Mouse (Mus musculus): ENCODE results near the gene Simc1.
"Not testable (repeated sequence)": the region's sequence is repeated elsewhere in the genome, so short reads cannot be mapped to it uniquely, and the experiment has no call there.

The Simc1 gene

DNA sequence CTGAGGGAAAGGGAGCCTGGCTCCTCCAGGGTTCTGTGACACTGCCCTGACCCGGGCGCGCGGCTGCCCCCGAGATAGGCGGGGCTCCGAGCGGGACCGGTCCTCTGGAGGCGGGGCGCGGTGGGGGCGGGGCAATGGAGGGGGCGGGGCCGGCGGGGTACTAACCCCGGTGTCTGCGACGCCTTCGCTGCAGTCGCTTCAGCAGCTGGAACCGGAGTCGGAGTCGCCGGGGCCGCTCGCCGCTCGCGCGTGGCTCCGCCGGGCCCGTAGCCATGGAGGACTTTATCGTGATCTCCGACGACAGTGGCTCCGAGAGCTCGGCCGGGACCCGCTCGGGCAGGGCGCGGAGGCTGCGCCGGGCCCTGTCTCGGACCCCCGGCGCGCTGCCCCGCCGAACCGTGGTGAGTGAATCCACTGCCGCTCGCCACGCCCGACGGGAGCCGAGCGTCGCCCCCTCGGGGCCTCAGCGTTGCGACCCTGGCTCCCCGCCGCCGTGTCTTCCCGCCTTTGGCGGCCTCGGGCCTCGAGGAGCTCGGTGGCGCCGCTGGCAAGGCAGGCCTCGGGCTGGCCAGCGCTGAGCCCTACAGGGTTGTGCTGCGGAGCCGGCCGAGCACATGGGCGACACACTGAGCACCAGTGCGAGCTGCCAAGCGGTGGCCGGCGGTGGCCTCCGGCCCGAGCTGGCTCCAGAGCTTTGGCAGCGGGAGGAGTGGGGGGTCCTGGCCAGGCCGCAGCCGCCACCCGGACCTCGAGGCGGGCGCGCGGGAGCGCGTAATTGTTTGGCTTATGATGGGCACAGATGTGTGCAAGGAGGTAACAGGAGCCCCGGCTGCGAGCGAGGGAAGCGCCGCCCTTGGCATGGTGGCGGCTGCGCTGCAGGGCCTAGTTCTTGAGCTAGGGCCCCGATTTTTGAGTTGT lies at the start of gene Simc1:
Gene Simc1, plus strand, starts transcription at position 176 of the 918 bp plus-strand sequence.
- ATAC-seq (ENCODE audit: insufficient number of reproducible peaks, low FRiP score, low TSS enrichment) = peak; percentile 85

GRCm38 (mm10) chr13:54457062-54457461 lies 46.5 kb upstream of the Simc1 start:
- ATAC-seq (ENCODE audit: insufficient number of reproducible peaks, low FRiP score, low TSS enrichment) = no peak

- no peak for ATAC-seq (ENCODE audit: insufficient number of reproducible peaks, low FRiP score, low TSS enrichment)
Measured at GRCm38 (mm10) chr13:54459282-54459681, 44.3 kb upstream of the Simc1 start.

DNA sequence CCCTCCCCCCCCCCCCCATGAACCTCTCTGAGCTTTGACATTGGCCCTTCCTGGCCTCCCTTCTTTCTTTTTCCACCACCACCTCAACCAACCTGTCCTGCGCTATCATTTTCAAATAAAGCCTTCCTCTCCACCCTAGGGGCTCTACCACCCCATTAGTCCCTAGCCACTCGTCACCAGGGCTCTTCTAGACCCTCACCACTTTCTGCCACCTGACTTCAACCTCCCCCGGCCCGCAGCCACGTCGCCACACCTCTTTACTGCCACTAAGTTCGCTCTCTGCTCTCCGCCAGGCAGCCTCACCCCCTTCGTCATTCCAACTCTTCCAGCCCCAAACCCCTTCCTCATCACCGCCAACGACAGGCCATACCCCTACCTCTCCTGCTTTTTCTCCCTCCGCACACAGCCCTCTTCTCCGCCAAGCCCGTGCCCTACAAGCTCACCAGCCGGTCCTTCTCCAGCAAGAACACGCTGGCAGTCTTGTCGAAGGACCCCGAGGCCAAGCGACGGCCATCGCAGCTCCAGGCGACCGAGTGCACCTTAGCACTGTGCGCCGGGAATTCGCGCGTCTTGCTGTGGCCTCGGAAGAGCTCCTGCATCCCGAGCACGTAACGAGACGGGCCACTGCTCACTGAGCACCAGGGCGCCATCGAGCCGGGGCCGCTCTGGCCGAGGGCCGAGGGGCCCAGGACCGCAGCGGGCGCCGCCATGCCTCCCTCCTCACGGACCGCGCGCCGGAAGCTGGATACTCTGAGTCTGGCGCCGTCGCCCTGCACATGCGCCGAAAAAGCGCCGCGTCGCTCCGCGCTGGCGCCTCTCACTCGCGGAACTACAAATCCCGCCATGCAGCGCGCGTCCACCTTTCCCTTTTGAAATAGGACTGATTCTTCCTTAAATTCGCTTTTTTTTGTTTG lies 35.2 kb upstream of the Simc1 start, which contains the start of gene Thoc3:
Gene Thoc3, minus strand, starts transcription at position 752 of the 914 bp plus-strand sequence.
- ATAC-seq (ENCODE audit: insufficient number of reproducible peaks, low FRiP score, low TSS enrichment) = peak; percentile 98

- no peak for ATAC-seq (ENCODE audit: insufficient number of reproducible peaks, low FRiP score, low TSS enrichment)
Measured at GRCm38 (mm10) chr13:54469012-54469354, 34.6 kb upstream of the Simc1 start.

GRCm38 (mm10) chr13:54471967-54472366 lies 31.6 kb upstream of the Simc1 start:
- ATAC-seq (ENCODE audit: insufficient number of reproducible peaks, low FRiP score, low TSS enrichment) = no peak

GRCm38 (mm10) chr13:54474996-54475395 lies 28.6 kb upstream of the Simc1 start:
- ATAC-seq (ENCODE audit: insufficient number of reproducible peaks, low FRiP score, low TSS enrichment) = no peak

DNA sequence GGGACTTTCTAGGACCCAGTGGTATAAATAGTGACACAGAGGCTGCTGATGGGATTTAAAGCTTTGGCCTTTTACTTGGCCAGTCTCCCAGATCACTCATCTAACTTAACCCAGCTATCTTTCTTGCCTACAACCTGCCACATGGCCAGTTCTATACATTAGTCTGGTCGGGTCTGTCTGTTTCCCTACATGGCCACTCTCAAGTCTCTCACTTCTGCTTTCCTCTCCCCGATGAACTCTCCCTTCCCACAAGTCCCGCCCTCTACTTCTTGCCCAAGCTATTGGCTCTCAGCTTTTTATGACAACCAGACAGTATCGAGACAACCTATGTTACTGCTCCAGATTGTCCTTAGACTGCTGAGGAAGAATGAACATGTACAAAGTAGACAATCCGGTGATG lies 27.9 kb upstream of the Simc1 start:
- ATAC-seq (ENCODE audit: insufficient number of reproducible peaks, low FRiP score, low TSS enrichment) = no peak

DNA sequence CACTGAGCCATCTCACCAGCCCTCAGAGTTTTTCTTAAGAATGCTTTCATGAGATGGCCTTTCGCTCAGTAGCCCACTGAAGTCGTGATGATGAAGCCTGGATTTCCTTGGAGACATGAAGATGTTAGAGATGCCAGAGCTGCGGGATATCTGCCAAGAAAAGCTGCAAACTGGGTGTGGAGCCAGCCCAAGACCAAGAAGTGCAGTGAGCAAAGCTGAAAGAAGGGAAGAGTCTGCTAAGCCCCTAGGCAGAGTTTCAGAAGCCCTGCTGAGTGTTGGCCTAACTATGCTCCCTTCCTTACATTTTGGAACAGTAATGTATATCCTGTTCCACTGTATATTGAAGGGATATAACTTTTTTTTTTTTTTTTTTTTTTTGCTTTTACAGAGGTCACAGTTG lies 24.3 kb upstream of the Simc1 start:
- no peak for ATAC-seq (ENCODE audit: insufficient number of reproducible peaks, low FRiP score, low TSS enrichment)

GRCm38 (mm10) chr13:54481498-54481897 lies 22.1 kb upstream of the Simc1 start:
- no peak for ATAC-seq (ENCODE audit: insufficient number of reproducible peaks, low FRiP score, low TSS enrichment)

DNA sequence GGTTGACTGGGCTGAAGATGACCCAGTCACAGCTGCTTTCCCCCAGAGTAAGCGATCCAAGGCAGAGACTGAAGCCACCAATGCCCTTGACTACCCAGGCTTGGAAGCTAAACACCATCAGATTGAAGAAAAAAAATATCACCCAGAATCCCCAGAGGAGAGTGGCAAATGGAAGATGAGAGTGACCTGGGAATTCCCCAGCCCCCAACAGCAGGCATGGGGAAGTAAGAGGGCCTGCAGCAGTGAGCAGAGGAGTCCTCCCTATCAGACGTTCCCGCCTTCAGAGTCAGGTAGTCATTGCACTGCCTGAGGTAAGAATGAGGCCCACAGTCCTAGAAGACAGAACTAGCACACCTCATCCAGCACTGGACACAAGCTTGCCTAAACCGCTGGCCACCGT lies 13.2 kb upstream of the Simc1 start:
- ATAC-seq (ENCODE audit: insufficient number of reproducible peaks, low FRiP score, low TSS enrichment) = no peak

DNA sequence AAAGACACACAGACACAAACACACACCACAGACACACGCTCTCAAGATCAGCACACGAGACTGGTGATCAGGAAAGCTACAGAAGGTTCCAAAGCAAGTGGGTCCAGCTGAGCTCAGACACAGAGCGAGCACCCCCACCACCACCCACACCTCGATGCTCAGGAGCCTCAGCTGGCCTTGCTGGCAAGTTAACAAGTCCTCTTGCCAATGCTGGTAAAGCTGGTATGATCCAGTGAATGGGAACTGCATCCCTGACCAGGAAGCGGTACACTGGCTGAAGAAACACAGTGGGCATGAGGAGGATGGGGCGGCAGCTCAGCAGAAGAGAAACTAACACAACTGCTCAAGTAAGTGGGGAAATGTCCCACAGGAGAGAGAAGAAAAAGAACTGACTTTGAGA lies 12.2 kb upstream of the Simc1 start:
- no peak for ATAC-seq (ENCODE audit: insufficient number of reproducible peaks, low FRiP score, low TSS enrichment)

DNA sequence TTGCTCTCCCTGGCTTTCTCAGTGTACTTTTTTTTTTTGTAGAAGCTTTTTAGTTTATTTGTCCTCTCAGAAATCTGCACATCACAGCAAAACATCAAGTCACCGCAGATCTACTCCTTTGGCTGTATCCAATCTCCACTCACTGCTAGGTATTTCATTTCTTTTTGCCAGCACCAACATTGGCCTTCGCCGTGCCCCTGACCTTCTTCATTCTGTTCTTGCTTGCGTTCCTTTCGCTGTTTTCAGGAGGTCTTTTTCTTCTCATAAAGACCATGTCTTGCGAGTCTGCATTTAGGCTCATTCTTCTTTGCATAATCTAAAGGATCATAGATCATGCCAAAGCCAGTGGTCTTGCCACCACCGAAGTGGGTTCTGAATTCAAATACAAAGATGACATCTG lies 4.0 kb upstream of the Simc1 start:
- not testable (repeated sequence) for ATAC-seq (ENCODE audit: insufficient number of reproducible peaks, low FRiP score, low TSS enrichment)

- ATAC-seq (ENCODE audit: insufficient number of reproducible peaks, low FRiP score, low TSS enrichment) = no peak
Measured at GRCm38 (mm10) chr13:54501352-54501751, 2.2 kb upstream of the Simc1 start.

DNA sequence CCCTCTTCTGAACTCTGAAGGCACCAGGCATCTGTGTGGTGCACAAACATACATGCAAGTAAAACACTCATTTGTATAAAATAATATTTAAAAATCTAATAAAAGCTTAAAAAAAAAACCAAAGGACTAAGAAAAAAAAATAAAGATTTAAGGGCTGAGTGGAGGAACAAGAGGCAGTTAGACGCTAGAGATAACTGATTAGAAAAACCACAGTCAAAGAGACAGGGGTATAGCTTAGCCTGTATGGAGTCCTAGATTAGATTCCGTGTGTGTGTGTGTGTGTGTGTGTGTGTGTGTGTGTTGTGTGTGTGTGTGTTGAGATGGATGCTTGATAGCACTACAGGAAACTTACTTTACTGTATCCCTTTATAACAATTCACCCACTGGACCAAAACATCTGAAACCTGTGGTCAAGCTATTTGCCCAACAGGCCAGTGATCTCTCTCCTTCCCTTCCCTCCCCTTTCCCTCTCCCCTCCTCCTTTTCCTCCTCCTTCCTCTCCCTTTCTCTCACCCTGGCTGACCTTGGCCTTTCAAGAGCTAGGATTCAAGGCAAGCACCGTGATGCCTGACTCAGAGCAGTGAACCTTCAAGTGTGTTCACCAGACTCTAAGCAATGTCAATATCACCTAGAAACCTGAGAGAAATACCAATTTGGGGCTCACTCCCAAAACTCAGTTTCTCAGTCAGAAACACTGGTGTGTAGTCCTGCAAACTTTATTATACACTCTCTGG lies 1.5 kb upstream of the Simc1 start:
- no peak for ATAC-seq (ENCODE audit: insufficient number of reproducible peaks, low FRiP score, low TSS enrichment)

GRCm38 (mm10) chr13:54503278-54503603 lies 338 bp upstream of the Simc1 start:
- ATAC-seq (ENCODE audit: insufficient number of reproducible peaks, low FRiP score, low TSS enrichment) = no peak; the same call in 1 of the 2 replicates

DNA sequence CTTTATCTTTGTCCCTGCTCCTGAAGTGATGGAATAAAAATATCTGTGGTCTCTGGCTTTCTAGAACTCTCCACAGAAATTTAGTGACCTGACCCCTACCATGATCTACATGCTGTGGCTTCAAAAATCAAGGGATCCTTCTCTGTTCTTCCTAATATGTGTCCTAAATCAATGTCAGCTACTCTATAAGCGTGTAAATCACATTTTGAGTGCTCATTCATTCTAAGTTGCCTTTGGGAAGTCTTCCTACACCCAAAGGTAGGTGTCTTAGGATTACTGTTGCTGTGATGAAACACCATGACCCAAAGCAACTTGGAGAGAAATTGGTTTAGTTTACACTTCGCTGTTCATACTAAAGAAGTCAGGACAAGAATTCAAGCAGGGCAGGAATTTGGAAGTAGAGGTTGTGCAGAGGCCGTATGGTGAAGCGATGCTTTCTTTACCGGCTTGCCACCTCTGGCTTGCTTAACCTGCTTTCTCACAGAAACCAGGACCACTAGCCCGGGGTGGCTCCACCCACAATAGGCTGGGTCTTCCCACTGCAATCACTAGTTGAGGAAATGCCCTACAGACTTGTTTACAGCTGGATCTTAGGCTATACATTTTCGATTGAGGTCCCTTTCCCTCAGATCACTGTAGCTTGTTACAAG lies 1.2 kb downstream of the Simc1 start:
- ATAC-seq (ENCODE audit: insufficient number of reproducible peaks, low FRiP score, low TSS enrichment) = no peak

DNA sequence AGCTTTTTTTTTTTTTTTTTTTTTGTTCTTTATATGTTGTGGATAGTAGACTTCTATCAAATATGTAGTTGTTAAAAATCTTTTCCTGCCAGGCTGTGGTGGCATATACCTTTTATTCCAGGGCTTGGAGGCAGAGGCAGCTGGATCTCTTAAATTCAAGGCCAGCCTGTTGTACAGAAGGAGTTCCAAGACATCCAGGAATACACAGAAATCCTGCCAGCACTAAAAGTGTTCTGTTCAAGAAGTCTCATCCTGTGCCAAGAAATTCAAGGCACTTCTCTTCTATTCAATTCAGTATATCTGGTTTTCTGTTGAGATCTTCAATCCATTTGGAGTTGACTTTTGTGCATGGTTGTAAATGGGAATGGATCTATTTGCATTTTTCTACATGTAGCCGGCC lies 2.3 kb downstream of the Simc1 start:
- no peak for ATAC-seq (ENCODE audit: insufficient number of reproducible peaks, low FRiP score, low TSS enrichment)

DNA sequence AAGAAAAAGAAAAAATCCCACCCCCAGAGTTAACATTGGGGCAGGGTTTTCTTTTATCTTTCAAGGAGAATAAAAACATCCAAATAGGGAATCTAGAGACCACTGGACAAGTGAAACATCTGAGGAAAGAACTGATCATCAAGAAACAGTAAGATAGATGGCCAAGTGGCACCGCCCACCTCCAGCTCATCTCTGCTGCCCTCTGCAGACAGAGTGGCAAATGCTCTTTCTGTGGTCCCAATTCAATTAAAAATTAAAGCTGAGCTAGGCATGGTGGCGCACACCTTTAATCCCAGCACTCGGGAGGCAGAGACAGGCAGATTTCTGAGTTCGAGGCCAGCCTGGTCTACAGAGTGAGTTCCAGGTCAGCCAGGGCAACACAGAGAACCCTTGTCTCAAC lies 16.6 kb downstream of the Simc1 start:
- no peak for ATAC-seq (ENCODE audit: insufficient number of reproducible peaks, low FRiP score, low TSS enrichment)

DNA sequence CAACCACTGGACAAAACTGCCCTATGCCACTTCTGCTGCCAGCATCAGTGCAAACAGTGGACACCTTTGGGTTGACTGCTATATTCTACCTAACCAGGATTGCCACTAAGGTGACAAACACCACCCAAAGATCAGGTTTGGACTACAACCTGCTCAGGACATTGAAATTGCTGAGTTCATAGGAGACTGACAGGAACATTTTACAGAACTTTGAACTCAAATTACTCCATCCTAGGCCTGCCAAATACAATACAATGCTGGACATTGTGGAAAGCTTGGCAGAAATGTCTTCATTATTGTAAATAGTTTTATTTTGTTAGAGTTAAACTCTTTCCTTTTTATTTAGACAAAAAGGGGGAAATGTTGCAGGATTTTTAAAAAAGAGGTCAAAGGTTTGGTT lies 17.6 kb downstream of the Simc1 start:
- ATAC-seq (ENCODE audit: insufficient number of reproducible peaks, low FRiP score, low TSS enrichment) = no peak

Data from cerebellum, adult (tissue).